Mouse (Mus musculus): Measurements from ENCODE around the gene Ffar4. TPM values are rescaled to one million over a fixed set of nuclear protein-coding genes. Genes with fewer than 3 reads are reported as not detected.

Gene Ffar4
- polyA plus RNA-seq, 1 experiment from 2014 or later = 3.4 TPM

DNA sequence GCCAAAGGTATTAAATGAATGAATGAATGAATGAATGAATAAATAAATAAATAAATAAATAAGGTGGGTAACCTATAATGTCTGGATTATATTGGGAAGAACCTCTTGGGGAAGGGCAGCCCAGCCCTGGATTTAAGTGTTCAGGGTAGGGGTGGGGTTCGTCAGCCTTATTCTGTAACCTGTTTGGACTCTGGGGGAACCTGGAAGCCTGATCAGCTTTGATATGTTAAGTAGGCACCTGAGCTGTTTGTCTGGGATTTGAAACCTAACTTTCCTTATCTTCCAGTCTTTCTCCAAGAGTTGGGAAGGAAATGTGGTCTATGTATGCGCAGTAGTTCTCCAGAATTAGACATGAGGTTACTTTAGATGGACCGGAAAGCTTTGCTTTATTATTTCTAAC is 33.7 kb upstream of the Ffar4 start:
- no peak overlapping the region for H3K4me3 ChIP-seq (ENCODE audit: low read length)
- ATAC-seq (ENCODE audit: low read depth) = no peak
- H3K4me2 ChIP-seq (ENCODE audit: low read depth, low read length) = no peak overlapping the region
- H3K9ac ChIP-seq (ENCODE audit: low read length) = no peak overlapping the region
- no peaks in the 10 kb centered on the region for H3K9me3 ChIP-seq (ENCODE audit: control insufficient read depth, low read length)
- 85% methylated on average over 3 of the region's 3 CpGs for WGBS
- H3K36me3 ChIP-seq (ENCODE audit: control insufficient read depth, insufficient read depth, low read length) = peaks cover 30% of the 10 kb centered on the region
- no peaks in the 10 kb centered on the region for H3K4me1 ChIP-seq (replicated peaks; ENCODE audit: control insufficient read depth, insufficient read depth, low read length)
- no peaks in the 10 kb centered on the region for H3K27me3 ChIP-seq (ENCODE audit: control insufficient read depth, insufficient read depth, low read depth, low read length)
- H3K27ac ChIP-seq (ENCODE audit: low read length) = no peak overlapping the region

GRCm38 (mm10) chr19:38064051-38064450 is 32.8 kb upstream of the Ffar4 start:
- Histone ChIP-seq H3K4me2 (ENCODE audit: low read depth, low read length) (no peak overlapping the region), H3K9me3 (ENCODE audit: control insufficient read depth, low read length) (no peaks in the 10 kb centered on the region), H3K36me3 (ENCODE audit: control insufficient read depth, insufficient read depth, low read length) (peaks cover 31% of the 10 kb centered on the region), H3K27me3 (ENCODE audit: control insufficient read depth, insufficient read depth, low read depth, low read length) (no peaks in the 10 kb centered on the region), H3K9ac (ENCODE audit: low read length) (no peak overlapping the region), H3K4me1 (replicated peaks; ENCODE audit: control insufficient read depth, insufficient read depth, low read length) (no peaks in the 10 kb centered on the region), H3K4me3 (ENCODE audit: low read length) (no peak overlapping the region), H3K27ac (ENCODE audit: low read length) (no peak overlapping the region)
- WGBS = 84% methylated on average over 1 of the region's 1 CpGs
- no peak for ATAC-seq (ENCODE audit: low read depth)

- Histone ChIP-seq H3K4me1 (replicated peaks; ENCODE audit: control insufficient read depth, insufficient read depth, low read length) (no peaks in the 10 kb centered on the region), H3K9ac (ENCODE audit: low read length) (no peak overlapping the region), H3K4me2 (ENCODE audit: low read depth, low read length) (no peak overlapping the region), H3K36me3 (ENCODE audit: control insufficient read depth, insufficient read depth, low read length) (peaks cover 32% of the 10 kb centered on the region), H3K27me3 (ENCODE audit: control insufficient read depth, insufficient read depth, low read depth, low read length) (no peaks in the 10 kb centered on the region), H3K9me3 (ENCODE audit: control insufficient read depth, low read length) (no peaks in the 10 kb centered on the region), H3K27ac (ENCODE audit: low read length) (no peak overlapping the region), H3K4me3 (ENCODE audit: low read length) (no peak overlapping the region)
- 91% methylated on average over 5 of the region's 5 CpGs for WGBS
- no peak for ATAC-seq (ENCODE audit: low read depth)
These were observed 23.6 kb upstream of the Ffar4 start for GRCm38 (mm10) chr19:38073226-38073625.

- no peak overlapping the region for H3K9ac ChIP-seq (ENCODE audit: low read length)
- no peaks in the 10 kb centered on the region for H3K9me3 ChIP-seq (ENCODE audit: control insufficient read depth, low read length)
- no peaks in the 10 kb centered on the region for H3K4me1 ChIP-seq (replicated peaks; ENCODE audit: control insufficient read depth, insufficient read depth, low read length)
- no peak overlapping the region for H3K4me3 ChIP-seq (ENCODE audit: low read length)
- H3K4me2 ChIP-seq (ENCODE audit: low read depth, low read length) = no peak overlapping the region
- H3K27ac ChIP-seq (ENCODE audit: low read length) = no peak overlapping the region
- ATAC-seq (ENCODE audit: low read depth) = no peak
- H3K27me3 ChIP-seq (ENCODE audit: control insufficient read depth, insufficient read depth, low read depth, low read length) = no peaks in the 10 kb centered on the region
- H3K36me3 ChIP-seq (ENCODE audit: control insufficient read depth, insufficient read depth, low read length) = peaks cover 21% of the 10 kb centered on the region
- 76% methylated on average over 11 of the region's 11 CpGs for WGBS
These were observed 21.8 kb upstream of the Ffar4 start for GRCm38 (mm10) chr19:38075051-38075450.

DNA sequence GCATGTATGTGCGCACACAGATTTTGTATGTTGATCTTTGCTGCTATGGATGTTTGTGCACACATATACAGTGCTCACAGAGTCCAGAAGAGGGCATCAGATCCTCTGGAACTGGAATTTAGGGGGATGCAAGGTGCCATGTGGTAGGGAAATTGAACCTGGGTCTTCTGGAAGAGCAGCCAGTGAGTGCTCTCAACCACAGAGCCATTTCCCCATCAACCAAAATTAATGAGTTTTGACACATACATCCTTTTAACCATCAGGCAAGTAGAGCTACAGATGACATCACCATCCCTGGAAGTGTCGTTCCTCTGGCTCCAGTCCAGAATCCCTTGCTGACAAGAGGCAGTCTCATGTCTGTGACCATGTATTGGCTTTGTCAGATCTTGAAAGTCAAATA is 20.6 kb upstream of the Ffar4 start:
- Histone ChIP-seq H3K4me1 (replicated peaks; ENCODE audit: control insufficient read depth, insufficient read depth, low read length) (no peaks in the 10 kb centered on the region), H3K9ac (ENCODE audit: low read length) (no peak overlapping the region), H3K4me3 (ENCODE audit: low read length) (no peak overlapping the region), H3K27ac (ENCODE audit: low read length) (no peak overlapping the region), H3K9me3 (ENCODE audit: control insufficient read depth, low read length) (no peaks in the 10 kb centered on the region), H3K27me3 (ENCODE audit: control insufficient read depth, insufficient read depth, low read depth, low read length) (no peaks in the 10 kb centered on the region), H3K4me2 (ENCODE audit: low read depth, low read length) (no peak overlapping the region), H3K36me3 (ENCODE audit: control insufficient read depth, insufficient read depth, low read length) (peaks cover 10% of the 10 kb centered on the region)
- 48% methylated on average over 2 of the region's 2 CpGs for WGBS
- no peak for ATAC-seq (ENCODE audit: low read depth)

DNA sequence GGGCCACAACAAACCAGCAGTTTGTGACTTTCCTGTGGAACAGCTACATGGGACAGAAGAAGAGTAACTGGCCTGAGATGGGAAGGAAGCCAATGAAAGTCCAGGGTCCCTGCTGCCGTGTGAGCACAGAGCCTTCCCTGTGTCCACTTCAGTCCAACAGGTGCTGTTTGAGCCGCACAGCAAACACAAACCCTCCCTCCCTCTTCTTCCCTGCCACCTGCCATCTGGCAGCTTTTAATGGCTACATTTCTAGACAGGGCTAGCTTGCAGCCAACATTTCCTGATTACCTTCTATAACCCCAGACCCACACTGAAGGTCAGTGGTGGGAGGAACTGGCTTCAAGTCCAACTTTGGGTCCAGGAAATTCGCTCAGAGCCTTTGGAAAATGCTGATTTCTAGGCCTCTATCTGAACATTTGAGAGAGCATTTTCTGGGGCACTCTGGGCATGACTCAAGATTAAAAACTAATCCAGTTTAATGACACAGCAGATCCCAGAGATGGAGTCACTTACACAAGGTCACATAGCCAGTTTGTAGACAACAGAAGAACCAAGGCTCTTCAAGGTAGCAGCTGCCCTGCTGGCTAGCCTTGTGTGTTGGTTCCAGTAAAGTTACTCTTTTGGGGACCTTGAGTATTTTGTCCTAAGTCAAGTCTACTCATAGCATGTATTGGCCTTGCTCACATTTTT is 18.9 kb upstream of the Ffar4 start:
- Histone ChIP-seq H3K27me3 (ENCODE audit: control insufficient read depth, insufficient read depth, low read depth, low read length) (no peaks in the 10 kb centered on the region), H3K36me3 (ENCODE audit: control insufficient read depth, insufficient read depth, low read length) (peaks cover 10% of the 10 kb centered on the region), H3K4me1 (replicated peaks; ENCODE audit: control insufficient read depth, insufficient read depth, low read length) (no peaks in the 10 kb centered on the region), H3K4me3 (ENCODE audit: low read length) (no peak overlapping the region), H3K27ac (ENCODE audit: low read length) (no peak overlapping the region), H3K4me2 (ENCODE audit: low read depth, low read length) (no peak overlapping the region), H3K9ac (ENCODE audit: low read length) (no peak overlapping the region), H3K9me3 (ENCODE audit: control insufficient read depth, low read length) (no peaks in the 10 kb centered on the region)
- WGBS = 56% methylated on average over 3 of the region's 3 CpGs
- ATAC-seq (ENCODE audit: low read depth) = no peak

GRCm38 (mm10) chr19:38081361-38081760 is 15.5 kb upstream of the Ffar4 start:
- H3K4me1 ChIP-seq (replicated peaks; ENCODE audit: control insufficient read depth, insufficient read depth, low read length) = no peaks in the 10 kb centered on the region
- no peak overlapping the region for H3K27ac ChIP-seq (ENCODE audit: low read length)
- WGBS = 49% methylated on average over 3 of the region's 3 CpGs
- no peaks in the 10 kb centered on the region for H3K9me3 ChIP-seq (ENCODE audit: control insufficient read depth, low read length)
- no peak overlapping the region for H3K4me2 ChIP-seq (ENCODE audit: low read depth, low read length)
- H3K27me3 ChIP-seq (ENCODE audit: control insufficient read depth, insufficient read depth, low read depth, low read length) = no peaks in the 10 kb centered on the region
- ATAC-seq (ENCODE audit: low read depth) = no peak
- H3K4me3 ChIP-seq (ENCODE audit: low read length) = no peak overlapping the region
- H3K9ac ChIP-seq (ENCODE audit: low read length) = no peak overlapping the region
- no peaks in the 10 kb centered on the region for H3K36me3 ChIP-seq (ENCODE audit: control insufficient read depth, insufficient read depth, low read length)

- Histone ChIP-seq H3K4me3 (ENCODE audit: low read length) (no peak overlapping the region), H3K27me3 (ENCODE audit: control insufficient read depth, insufficient read depth, low read depth, low read length) (no peaks in the 10 kb centered on the region), H3K4me1 (replicated peaks; ENCODE audit: control insufficient read depth, insufficient read depth, low read length) (no peaks in the 10 kb centered on the region), H3K9ac (ENCODE audit: low read length) (no peak overlapping the region), H3K4me2 (ENCODE audit: low read depth, low read length) (no peak overlapping the region), H3K27ac (ENCODE audit: low read length) (no peak overlapping the region), H3K36me3 (ENCODE audit: control insufficient read depth, insufficient read depth, low read length) (no peaks in the 10 kb centered on the region), H3K9me3 (ENCODE audit: control insufficient read depth, low read length) (no peaks in the 10 kb centered on the region)
- ATAC-seq (ENCODE audit: low read depth) = no peak
- 35% methylated on average over 5 of the region's 5 CpGs for WGBS
These were observed 13.8 kb upstream of the Ffar4 start for GRCm38 (mm10) chr19:38082931-38083525.

- 81% methylated on average over 4 of the region's 4 CpGs for WGBS
- Histone ChIP-seq H3K4me3 (ENCODE audit: low read length) (no peak overlapping the region), H3K27ac (ENCODE audit: low read length) (no peak overlapping the region), H3K27me3 (ENCODE audit: control insufficient read depth, insufficient read depth, low read depth, low read length) (no peaks in the 10 kb centered on the region), H3K4me2 (ENCODE audit: low read depth, low read length) (no peak overlapping the region), H3K9me3 (ENCODE audit: control insufficient read depth, low read length) (no peaks in the 10 kb centered on the region), H3K9ac (ENCODE audit: low read length) (no peak overlapping the region), H3K4me1 (replicated peaks; ENCODE audit: control insufficient read depth, insufficient read depth, low read length) (no peaks in the 10 kb centered on the region), H3K36me3 (ENCODE audit: control insufficient read depth, insufficient read depth, low read length) (no peaks in the 10 kb centered on the region)
- no peak for ATAC-seq (ENCODE audit: low read depth)
These were observed 11.0 kb upstream of the Ffar4 start for GRCm38 (mm10) chr19:38085841-38086240.

All from lung, embryonic 16.5 days (tissue).